Mouse (Mus musculus) hindbrain, embryonic 15.5 days (tissue): ENCODE results near the gene Fam83b. TPM values are rescaled to one million over a fixed set of nuclear protein-coding genes. Genes with fewer than 3 reads are reported as not detected.

ENCODE experiments used
- ATAC-seq: fragments of 200-750 bp; cut with Nextera tagmentation; 2 replicates; pipeline ENCODE4 v1.8.0; 2017; ENCODE audit warnings: low read depth, moderate number of reproducible peaks, moderate TSS enrichment; ENCODE audit not compliant: low FRiP score
- H3K27ac ChIP-seq: fragments of 300-500 bp; sonication (generic); replicated peaks from 2 replicates; pipeline ENCODE4 v1.5.1; 2015; ENCODE audit warnings: mild to moderate bottlenecking, inconsistent platforms
- H3K27me3 ChIP-seq: fragments of 300-500 bp; sonication (generic); 2 replicates; pipeline ENCODE4 v1.6.1; 2015; ENCODE audit warnings: control low read depth, inconsistent platforms
- H3K36me3 ChIP-seq: fragments of 300-500 bp; sonication (generic); 2 replicates; pipeline ENCODE4 v1.6.1; 2015; ENCODE audit warnings: control low read depth, inconsistent platforms
- H3K4me1 ChIP-seq: fragments of 300-500 bp; sonication (generic); replicated peaks from 2 replicates; pipeline ENCODE4 v1.6.1; 2015; ENCODE audit warnings: control low read depth, inconsistent platforms
- H3K4me2 ChIP-seq: fragments of 300-500 bp; sonication (generic); 2 replicates; pipeline ENCODE4 v1.6.1; 2015; ENCODE audit warnings: moderate library complexity, mild to moderate bottlenecking, inconsistent platforms
- H3K4me3 ChIP-seq: fragments of 300-500 bp; sonication (generic); 2 replicates; pipeline ENCODE4 v1.5.1; 2015; ENCODE audit warnings: mild to moderate bottlenecking, inconsistent platforms
- H3K9ac ChIP-seq: fragments of 300-500 bp; sonication (generic); 2 replicates; pipeline ENCODE4 v1.6.1; 2015; ENCODE audit warnings: inconsistent platforms
- H3K9me3 ChIP-seq: fragments of 300-500 bp; sonication (generic); 2 replicates; pipeline ENCODE4 v1.6.1; 2016; ENCODE audit warnings: control low read depth, inconsistent platforms
- WGBS: fragments of 180-500 bp; shearing (Covaris S2); methylation state at CpG from one replicate; pipeline ENCODE4 v1.1.7; 2015; 5-methylcytosine and 5-hydroxymethylcytosine counted together
- polyA plus RNA-seq: library from polyadenylated mRNA; unstranded; fragments of >200 nt; fragmentation: Nextera tagmentation; extraction: Ambion mirVana; gene quantifications from 2 replicates; pipeline ENCODE4 v1.2.1, GENCODE M21; 2015

The Fam83b gene
- 0.08 and 0.10 TPM in 2 replicates for polyA plus RNA-seq

GRCm38 (mm10) chr9:76566515-76567280 is at the start of gene Fam83b:
TSS of gene Fam83b (minus strand) at chr9:76567116.
- 0 out of 2 replicates have a peak, but pooled peaks have one; percentile 66 for ATAC-seq
- Histone ChIP-seq H3K9ac (peak within 1 kb of the TSS; percentile 45; the same call in 1 of the 2 replicates), H3K9me3 (no peaks in the 10 kb centered on the region), H3K4me3 (peak within 1 kb of the TSS; percentile 52), H3K27me3 (0 out of 2 replicates have a peak, but pooled peaks cover 2% of the 10 kb centered on the region), H3K4me2 (peak within 1 kb of the TSS; percentile 92), H3K27ac (no peak within 1 kb of the TSS), H3K36me3 (no peaks in the 10 kb centered on the region), H3K4me1 (peaks cover 17% of the 10 kb centered on the region)
- 5% methylated on average over 40 of the region's 40 CpGs for WGBS

GRCm38 (mm10) chr9:76614165-76614564 is 47.2 kb upstream of the Fam83b start:
- Histone ChIP-seq H3K4me3 (no peak overlapping the region), H3K27me3 (no peaks in the 10 kb centered on the region), H3K36me3 (no peaks in the 10 kb centered on the region), H3K9me3 (no peaks in the 10 kb centered on the region), H3K4me2 (no peak overlapping the region), H3K9ac (no peak overlapping the region), H3K27ac (no peak overlapping the region), H3K4me1 (no peaks in the 10 kb centered on the region)
- no peak for ATAC-seq
- WGBS = 75% methylated on average over 4 of the region's 4 CpGs

GRCm38 (mm10) chr9:76603744-76604143 is 36.8 kb upstream of the Fam83b start:
- no peaks in the 10 kb centered on the region for H3K4me1 ChIP-seq
- no peak overlapping the region for H3K4me3 ChIP-seq
- no peak overlapping the region for H3K4me2 ChIP-seq
- no peaks in the 10 kb centered on the region for H3K27me3 ChIP-seq
- ATAC-seq = no peak
- H3K9ac ChIP-seq = no peak overlapping the region
- H3K27ac ChIP-seq = no peak overlapping the region
- no peaks in the 10 kb centered on the region for H3K36me3 ChIP-seq
- no peaks in the 10 kb centered on the region for H3K9me3 ChIP-seq
- 69% methylated on average over 5 of the region's 5 CpGs for WGBS

DNA sequence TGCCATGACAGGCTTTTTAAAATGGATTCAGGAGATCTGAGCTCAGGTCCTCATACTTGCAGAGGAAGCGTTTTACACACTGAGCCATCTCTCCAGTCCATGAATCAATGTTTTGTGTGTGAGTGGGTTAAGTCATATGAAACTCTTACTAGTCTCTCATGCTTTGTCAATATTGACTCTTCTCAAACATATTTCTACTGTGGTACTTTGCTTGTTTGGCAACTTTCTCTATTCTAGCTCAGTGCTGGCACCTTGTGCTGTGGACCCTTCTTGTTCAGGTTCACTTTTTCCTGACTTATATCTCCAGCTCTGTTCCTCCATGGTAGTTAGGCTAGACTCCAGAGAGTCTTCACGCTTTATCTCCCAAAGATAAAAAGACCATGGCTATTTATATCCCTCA is 36.0 kb upstream of the Fam83b start:
- no peaks in the 10 kb centered on the region for H3K27me3 ChIP-seq
- H3K4me3 ChIP-seq = no peak overlapping the region
- no peaks in the 10 kb centered on the region for H3K4me1 ChIP-seq
- 94% methylated on average over 2 of the region's 2 CpGs for WGBS
- H3K9me3 ChIP-seq = no peaks in the 10 kb centered on the region
- no peak overlapping the region for H3K4me2 ChIP-seq
- no peak for ATAC-seq
- no peak overlapping the region for H3K9ac ChIP-seq
- no peaks in the 10 kb centered on the region for H3K36me3 ChIP-seq
- H3K27ac ChIP-seq = no peak overlapping the region

DNA sequence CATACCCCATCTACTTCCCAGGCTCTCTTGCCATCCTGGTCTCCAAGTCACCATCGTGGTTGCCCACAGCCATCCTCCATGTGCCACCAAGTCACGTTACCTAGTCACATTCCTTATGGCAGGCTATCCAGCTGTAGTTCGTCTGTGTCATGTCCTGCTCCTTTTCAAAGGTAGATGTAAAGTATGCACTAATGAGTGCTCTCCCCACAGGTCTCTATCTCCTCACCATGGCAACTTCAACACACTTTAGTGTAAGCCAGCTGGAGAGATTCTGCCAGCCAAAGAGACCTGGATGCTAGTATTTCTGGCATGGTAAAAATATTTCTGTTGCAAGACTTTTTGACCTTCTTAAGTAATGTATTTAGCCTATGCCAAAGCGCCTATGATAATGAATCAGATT is 30.5 kb upstream of the Fam83b start:
- Histone ChIP-seq H3K9ac (no peak overlapping the region), H3K27me3 (no peaks in the 10 kb centered on the region), H3K27ac (no peak overlapping the region), H3K4me2 (no peak overlapping the region), H3K36me3 (no peaks in the 10 kb centered on the region), H3K4me1 (no peaks in the 10 kb centered on the region), H3K9me3 (no peaks in the 10 kb centered on the region), H3K4me3 (no peak overlapping the region)
- ATAC-seq = no peak
- 84% methylated on average over 4 of the region's 4 CpGs for WGBS

- H3K36me3 ChIP-seq = no peaks in the 10 kb centered on the region
- no peak overlapping the region for H3K4me2 ChIP-seq
- no peaks in the 10 kb centered on the region for H3K9me3 ChIP-seq
- no peak for ATAC-seq
- no peak overlapping the region for H3K9ac ChIP-seq
- no peak overlapping the region for H3K4me3 ChIP-seq
- no peak overlapping the region for H3K27ac ChIP-seq
- no peaks in the 10 kb centered on the region for H3K27me3 ChIP-seq
- WGBS = 73% methylated on average over 2 of the region's 2 CpGs
- H3K4me1 ChIP-seq = no peaks in the 10 kb centered on the region
Measured at GRCm38 (mm10) chr9:76593841-76594240, 26.9 kb upstream of the Fam83b start.

DNA sequence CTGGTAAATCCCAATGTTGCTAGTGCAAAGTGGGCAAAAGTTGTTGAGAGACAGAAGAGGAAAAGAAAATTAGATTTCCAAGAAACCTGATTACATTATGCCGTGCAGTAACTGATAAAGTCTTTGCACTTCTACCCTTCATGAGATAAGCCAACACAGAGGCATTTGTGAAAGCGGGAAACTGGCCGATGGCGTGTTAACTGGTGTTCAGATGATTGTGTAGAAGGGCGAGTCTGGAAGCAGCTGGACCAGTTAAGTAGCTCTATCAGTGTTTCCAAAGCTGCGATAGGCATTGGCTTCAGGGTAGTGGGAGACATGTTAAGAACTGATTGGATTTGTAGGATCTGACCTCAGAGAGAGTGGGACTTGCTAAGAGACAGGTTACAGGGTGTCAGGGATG is 17.0 kb upstream of the Fam83b start:
- Histone ChIP-seq H3K9ac (no peak overlapping the region), H3K4me2 (no peak overlapping the region), H3K4me3 (no peak overlapping the region), H3K36me3 (no peaks in the 10 kb centered on the region), H3K4me1 (no peaks in the 10 kb centered on the region), H3K27me3 (no peaks in the 10 kb centered on the region), H3K27ac (no peak overlapping the region), H3K9me3 (no peaks in the 10 kb centered on the region)
- no peak for ATAC-seq
- WGBS = 93% methylated on average over 6 of the region's 6 CpGs

- no peak overlapping the region for H3K4me3 ChIP-seq
- WGBS = 91% methylated on average over 5 of the region's 5 CpGs
- ATAC-seq = no peak
Measured at GRCm38 (mm10) chr9:76581966-76582365, 15.1 kb upstream of the Fam83b start.

DNA sequence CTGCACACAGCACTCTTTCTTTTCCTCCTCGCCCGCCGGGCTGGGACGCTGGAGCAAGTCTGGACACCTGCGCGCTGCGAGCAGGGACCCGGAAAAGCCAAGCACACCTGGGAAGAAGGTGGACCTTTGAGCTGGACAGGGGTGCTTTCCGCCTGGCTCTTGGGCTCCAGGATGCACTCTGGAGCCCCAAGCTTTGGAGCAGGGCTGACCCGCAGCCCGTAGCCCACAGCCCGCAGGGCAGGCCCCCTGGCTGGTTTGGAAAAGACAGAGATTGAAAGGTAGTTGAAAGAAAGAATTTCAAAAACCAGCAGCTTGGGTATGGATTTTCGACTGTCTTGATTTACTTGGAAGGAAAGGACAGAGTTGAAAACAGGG is 352 bp upstream of the Fam83b start:
- H3K4me3 ChIP-seq = peak overlapping the region; percentile 52
- H3K4me1 ChIP-seq = peaks cover 17% of the 10 kb centered on the region
- H3K27me3 ChIP-seq = 0 out of 2 replicates have a peak, but pooled peaks cover 2% of the 10 kb centered on the region
- 2% methylated on average over 12 of the region's 13 CpGs for WGBS
- H3K27ac ChIP-seq = no peak overlapping the region
- H3K9me3 ChIP-seq = no peaks in the 10 kb centered on the region
- peak overlapping the region; percentile 92 for H3K4me2 ChIP-seq
- peak overlapping the region; percentile 45; the same call in 1 of the 2 replicates for H3K9ac ChIP-seq
- no peaks in the 10 kb centered on the region for H3K36me3 ChIP-seq
- no peak for ATAC-seq

More at GRCm38 (mm10) chr9:76581966-76582365, 15.1 kb upstream of the Fam83b start:
- Histone ChIP-seq H3K27me3 (no peaks in the 10 kb centered on the region), H3K4me1 (no peaks in the 10 kb centered on the region), H3K27ac (no peak overlapping the region), H3K4me2 (no peak overlapping the region), H3K36me3 (no peaks in the 10 kb centered on the region), H3K9ac (no peak overlapping the region), H3K9me3 (no peaks in the 10 kb centered on the region)

DNA sequence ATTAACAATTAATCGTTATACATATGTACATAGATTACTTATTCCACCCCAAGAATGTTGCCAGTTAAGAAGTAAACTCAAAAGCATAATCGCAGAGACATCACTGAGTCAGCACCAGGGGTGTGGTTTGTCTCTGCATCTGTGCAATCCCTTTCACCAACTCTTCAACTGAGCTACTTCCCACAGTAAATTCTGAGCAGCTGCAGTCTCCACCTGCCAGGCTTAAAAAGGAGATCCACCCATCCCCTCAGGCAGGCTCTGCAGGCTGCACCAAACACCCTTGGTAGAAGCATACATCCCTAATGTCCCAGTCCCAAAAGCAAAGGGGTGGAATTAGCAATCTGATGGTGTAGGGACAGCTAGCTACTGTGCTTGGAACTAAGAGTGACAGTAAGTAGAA is 1.3 kb downstream of the Fam83b start:
- Histone ChIP-seq H3K4me2 (no peak overlapping the region), H3K36me3 (no peaks in the 10 kb centered on the region), H3K27ac (no peak overlapping the region), H3K9me3 (no peaks in the 10 kb centered on the region), H3K9ac (no peak overlapping the region), H3K27me3 (0 out of 2 replicates have a peak, but pooled peaks cover 2% of the 10 kb centered on the region), H3K4me3 (no peak overlapping the region), H3K4me1 (peaks cover 17% of the 10 kb centered on the region)
- 92% methylated on average over 2 of the region's 2 CpGs for WGBS
- ATAC-seq = no peak

DNA sequence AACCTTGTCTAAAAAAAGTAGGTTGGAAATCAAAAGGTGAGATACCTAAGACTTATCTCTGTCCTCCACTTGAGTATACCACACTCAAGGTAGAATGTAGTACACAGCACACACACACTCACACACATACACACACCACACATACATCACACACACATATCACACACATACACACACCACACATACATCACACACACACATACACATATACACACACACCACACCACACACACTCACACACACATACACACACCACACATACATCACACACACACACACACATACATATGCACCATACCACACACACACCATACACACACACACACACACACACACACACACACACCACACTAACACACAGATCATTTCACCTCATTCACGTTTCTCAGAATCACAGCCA is 2.8 kb downstream of the Fam83b start:
- no peak overlapping the region for H3K27ac ChIP-seq
- H3K4me2 ChIP-seq = no peak overlapping the region
- no peaks in the 10 kb centered on the region for H3K9me3 ChIP-seq
- 0 out of 2 replicates have a peak, but pooled peaks cover 2% of the 10 kb centered on the region for H3K27me3 ChIP-seq
- no peak overlapping the region for H3K4me3 ChIP-seq
- H3K36me3 ChIP-seq = no peaks in the 10 kb centered on the region
- no peak overlapping the region for H3K9ac ChIP-seq
- H3K4me1 ChIP-seq = peaks cover 17% of the 10 kb centered on the region
- 83% methylated on average over 1 of the region's 1 CpGs for WGBS
- 0 out of 2 replicates have a peak, but pooled peaks have one; percentile 54 for ATAC-seq

DNA sequence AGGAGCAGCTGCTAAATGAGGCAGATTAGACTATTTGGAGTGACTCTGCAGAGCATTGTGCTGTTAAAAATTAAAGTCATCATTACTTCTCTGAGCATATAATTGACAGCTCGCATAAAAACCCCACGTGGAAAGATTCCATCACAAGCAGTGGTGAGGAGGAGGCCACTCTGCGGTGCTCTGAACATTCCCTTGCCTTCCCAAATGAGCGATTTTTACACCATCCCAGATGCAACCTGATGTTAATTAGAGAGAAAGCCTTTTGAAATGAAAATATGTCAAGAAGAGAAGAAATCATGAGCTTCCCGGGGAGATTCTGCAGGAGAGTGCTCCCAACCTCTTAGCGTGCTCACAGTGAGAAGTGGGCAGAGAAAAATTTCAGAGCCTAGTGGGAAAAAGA is 4.1 kb downstream of the Fam83b start:
- Histone ChIP-seq H3K36me3 (no peaks in the 10 kb centered on the region), H3K4me2 (peak overlapping the region; percentile 15; the same call in 1 of the 2 replicates), H3K27ac (no peak overlapping the region), H3K9ac (no peak overlapping the region), H3K9me3 (no peaks in the 10 kb centered on the region), H3K27me3 (0 out of 2 replicates have a peak, but pooled peaks cover 2% of the 10 kb centered on the region), H3K4me1 (peaks cover 17% of the 10 kb centered on the region), H3K4me3 (no peak overlapping the region)
- no peak for ATAC-seq
- 42% methylated on average over 6 of the region's 6 CpGs for WGBS
